Mouse (Mus musculus) liver, adult 2 months (tissue): Measurements from ENCODE around the gene Pbp2.

Source experiments
- CTCF ChIP-seq: fragments of 200-500 bp; IDR thresholded peaks from 2 replicates; pipeline ENCODE4 v1.5.1; 2011; ENCODE audit warnings: low read depth, low read length, control low read depth
- POLR2A ChIP-seq: fragments of 200-500 bp; IDR thresholded peaks from 2 replicates; pipeline ENCODE4 v1.6.1; 2011; ENCODE audit warnings: low read length, control low read depth; ENCODE audit not compliant: insufficient read depth; ENCODE audit errors: extremely low read depth

GRCm38 (mm10) chr6:135292391-135292790 lies 17.8 kb downstream of the Pbp2 start:
- no peak for TF ChIP-seq CTCF
- TF ChIP-seq POLR2A: no peak
